Mouse (Mus musculus): ENCODE results near the gene Dcst2.
A peak's percentile ranks its signal among the peaks of the same experiment; 100 is the strongest.

Dcst2 gene

DNA sequence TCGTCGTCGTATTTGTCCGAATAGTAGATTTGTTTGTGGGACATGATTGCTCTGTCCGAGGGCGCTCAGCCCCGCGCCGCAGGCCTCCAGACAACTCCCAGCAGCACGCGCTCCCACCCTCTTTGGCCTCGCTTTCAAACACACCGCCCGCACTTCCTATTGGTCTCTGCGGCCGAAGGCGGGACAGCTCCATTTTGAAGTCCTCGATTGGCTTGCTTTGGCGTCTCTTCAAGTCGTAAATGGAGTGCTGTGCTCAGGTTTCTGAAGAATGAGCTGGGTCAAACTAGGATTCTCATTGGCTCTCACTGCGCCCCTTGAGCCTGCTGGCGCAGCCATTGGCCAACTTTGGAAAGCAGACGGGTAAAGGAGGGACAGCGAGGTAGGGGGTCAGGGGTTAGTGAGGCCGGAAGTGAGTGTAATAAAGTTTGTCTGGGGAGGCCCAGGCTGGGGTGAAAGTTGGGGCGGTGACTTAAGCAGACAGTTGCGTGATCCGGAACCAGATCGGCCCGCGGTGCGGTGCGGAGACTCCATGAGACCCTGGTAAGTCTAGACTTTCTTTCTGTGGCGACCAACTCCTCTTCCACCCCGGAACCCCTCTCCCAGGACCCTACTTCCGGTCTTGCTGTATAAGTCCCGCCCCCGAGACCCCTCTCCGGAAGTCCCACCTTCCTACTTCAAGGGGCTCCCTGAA lies 56.5 kb downstream of the Dcst2 start, which contains the start of the genes Cks1b and Shc1:
Cks1b (minus strand) TSS at position 214 of the 691 bp plus-strand sequence.
Shc1 (plus strand) TSS at position 274 of the 691 bp plus-strand sequence.
- DNase-seq: peak; percentile 95

- DNase-seq: peak; percentile 94
These were observed 57.1 kb downstream of the Dcst2 start for GRCm38 (mm10) chr3:89418861-89419250.

- DNase-seq: peak; percentile 77
These were observed 57.8 kb downstream of the Dcst2 start for GRCm38 (mm10) chr3:89419571-89419970.

DNA sequence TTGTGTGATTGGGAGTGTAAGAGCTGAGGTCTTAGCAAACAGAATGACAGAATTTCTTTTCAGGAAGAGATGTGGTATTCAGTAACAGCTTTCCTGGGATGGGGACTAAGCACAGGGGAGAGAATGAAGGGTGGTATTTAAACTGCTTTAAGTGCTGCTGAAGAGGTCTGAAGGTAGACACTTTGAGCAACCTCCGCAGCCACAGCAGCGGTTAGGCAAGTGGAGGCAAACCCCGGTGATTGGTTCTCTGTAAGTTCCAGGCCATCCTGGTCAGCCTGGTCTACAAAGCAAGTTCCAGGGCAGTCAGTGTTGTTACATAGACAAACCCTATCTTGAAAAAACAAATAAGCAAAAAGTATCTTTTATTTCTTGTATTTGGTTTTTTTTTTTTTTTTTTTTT lies 58.2 kb downstream of the Dcst2 start:
- DNase-seq: no peak

DNA sequence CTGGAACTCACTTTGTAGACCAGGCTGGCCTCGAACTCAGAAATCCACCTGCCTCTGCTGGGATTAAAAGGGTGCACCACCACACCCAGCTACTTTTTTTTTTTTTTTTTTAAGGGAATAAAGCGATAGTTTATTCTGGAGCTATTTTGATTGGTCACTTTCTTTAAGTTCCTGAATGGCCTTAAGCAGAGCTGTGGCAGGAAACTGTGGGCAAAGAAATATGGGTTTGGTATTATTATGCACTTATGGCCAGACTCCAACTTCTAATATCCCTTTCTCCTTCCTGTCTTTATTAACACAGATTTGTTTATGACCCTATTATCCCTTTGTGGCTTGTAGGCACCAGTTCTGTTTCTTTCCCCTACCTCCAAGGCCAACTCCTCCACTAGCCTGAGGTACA lies 58.6 kb downstream of the Dcst2 start:
- no peak for DNase-seq

DNA sequence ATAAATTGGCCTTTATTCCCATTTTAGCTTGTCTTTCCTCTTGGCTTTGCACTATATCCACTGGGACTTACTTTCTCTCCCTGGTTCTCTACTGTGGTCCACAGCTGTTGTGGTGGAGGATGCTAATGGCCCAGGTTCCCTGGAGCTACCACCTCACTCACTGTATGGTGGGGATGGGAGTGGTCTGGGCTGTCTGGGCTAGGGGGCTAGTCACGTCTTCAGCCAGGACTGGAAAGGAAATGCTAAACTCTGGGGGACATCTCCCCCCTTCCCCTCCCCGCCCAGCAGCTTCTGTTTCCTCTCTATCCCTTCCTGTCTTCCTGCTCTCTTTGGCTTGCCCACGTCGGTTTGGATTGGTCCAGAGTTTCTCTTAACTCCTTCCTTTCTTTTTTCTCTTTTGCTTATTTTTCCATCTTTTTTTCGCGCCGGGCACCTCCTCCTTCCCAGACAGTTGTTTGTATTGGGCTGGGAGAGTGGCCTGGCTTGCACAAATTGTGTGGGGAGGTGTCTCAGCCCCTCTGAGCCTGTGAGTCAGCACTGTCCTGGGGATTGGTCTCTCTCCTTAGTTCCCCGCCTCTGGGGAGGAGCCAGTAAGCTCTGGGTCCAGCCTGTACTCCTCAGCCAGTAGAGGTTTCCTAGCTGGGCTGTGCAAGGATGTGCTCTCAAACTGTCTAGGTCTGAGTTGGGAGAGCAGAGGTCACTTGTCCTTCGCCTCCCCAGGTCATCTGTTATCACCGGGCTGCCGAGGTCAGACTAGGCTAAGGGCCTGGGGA lies 59.4 kb downstream of the Dcst2 start:
- peak; percentile 88 for DNase-seq

DNA sequence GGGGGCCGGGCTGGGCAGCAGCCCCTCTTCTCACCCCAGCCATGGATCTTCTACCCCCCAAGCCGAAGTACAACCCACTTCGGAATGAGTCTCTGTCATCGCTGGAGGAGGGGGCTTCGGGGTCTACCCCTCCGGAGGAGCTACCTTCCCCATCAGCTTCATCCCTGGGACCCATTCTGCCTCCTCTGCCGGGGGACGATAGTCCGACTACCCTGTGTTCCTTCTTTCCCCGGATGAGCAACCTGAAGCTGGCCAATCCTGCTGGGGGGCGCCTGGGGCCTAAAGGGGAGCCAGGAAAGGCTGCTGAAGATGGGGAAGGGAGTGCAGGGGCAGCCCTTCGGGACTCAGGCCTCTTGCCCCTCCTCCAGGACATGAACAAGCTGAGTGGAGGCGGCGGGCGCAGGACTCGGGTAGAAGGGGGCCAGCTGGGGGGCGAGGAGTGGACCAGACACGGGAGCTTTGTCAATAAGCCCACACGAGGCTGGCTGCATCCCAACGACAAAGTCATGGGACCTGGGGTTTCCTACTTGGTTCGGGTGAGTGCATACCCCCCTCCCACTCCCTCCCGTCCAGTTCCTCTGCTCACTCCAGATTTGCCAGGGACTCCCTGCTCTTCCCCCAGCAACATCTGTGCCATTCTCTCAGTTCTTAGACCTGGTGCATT lies 60.2 kb downstream of the Dcst2 start:
- peak; percentile 65 for DNase-seq

- no peak for DNase-seq
These were observed 60.9 kb downstream of the Dcst2 start for GRCm38 (mm10) chr3:89422556-89423205.

GRCm38 (mm10) chr3:89424416-89425140 lies 62.8 kb downstream of the Dcst2 start:
- DNase-seq: no peak

DNA sequence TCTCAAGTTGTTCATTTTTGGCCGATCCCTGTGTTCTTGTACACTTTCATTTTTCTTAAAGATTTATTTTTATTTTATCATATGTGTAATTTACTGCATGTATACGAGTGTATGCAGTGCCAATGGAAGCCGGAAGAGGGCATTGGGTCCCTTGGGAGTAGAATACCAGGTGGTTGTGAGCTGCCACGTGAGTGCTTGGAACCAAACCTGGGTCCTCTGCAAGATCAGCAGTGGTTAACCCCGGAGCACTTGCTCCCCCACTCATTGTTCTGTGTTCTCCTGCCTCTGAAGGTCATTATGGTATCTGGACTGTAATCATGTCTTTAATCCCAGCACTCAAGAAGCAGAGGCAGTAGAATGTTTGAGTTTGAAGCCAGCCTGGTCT lies 63.4 kb downstream of the Dcst2 start:
- DNase-seq: no peak

DNA sequence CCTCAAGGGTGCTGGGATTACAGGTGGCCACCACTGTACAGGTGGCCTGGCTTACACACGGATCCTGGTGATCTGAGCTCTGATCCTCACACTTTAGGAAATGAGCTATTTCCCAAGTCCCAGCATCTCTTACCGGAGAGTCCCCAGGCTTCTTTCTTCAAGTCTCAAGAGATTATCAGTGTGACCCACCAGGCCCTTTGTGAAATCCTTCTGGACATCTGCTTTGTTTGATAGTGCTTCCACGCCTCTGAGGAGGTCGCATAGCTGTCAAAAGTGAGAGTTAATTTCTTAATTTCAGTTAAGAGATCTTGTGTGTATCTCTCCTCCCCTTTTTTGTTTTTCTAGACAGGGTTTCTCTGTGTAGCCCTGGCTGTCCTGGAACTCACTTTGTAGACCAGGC lies 64.1 kb downstream of the Dcst2 start:
- no peak for DNase-seq

Data from kidney, postnatal 10 days (tissue).